Mouse (Mus musculus): ENCODE measurements around the gene Myzap. TPM values are rescaled to one million over a fixed set of nuclear protein-coding genes. Genes with fewer than 3 reads are reported as not detected.

Myzap gene
- polyA plus RNA-seq, 1 experiment from 2014 or later, result 2.4 TPM

GRCm38 (mm10) chr9:71463072-71463667, 129.0 kb downstream of the Myzap start:
- no peak overlapping the region for H3K4me3 ChIP-seq (ENCODE audit: low read depth, low read length)
- H3K4me2 ChIP-seq (ENCODE audit: low read depth, low read length), result no peak overlapping the region
- no peaks in the 10 kb centered on the region for H3K4me1 ChIP-seq (ENCODE audit: control insufficient read depth, insufficient read depth, low read length)
- no peaks in the 10 kb centered on the region for H3K9me3 ChIP-seq (ENCODE audit: control insufficient read depth, low read length)
- 77% methylated on average over 13 of the region's 13 CpGs for WGBS
- H3K36me3 ChIP-seq (ENCODE audit: control insufficient read depth, insufficient read depth, low read length), result no peaks in the 10 kb centered on the region
- H3K9ac ChIP-seq (replicated peaks; ENCODE audit: low read depth, low read length), result no peak overlapping the region
- H3K27ac ChIP-seq (ENCODE audit: low read depth, low read length), result no peak overlapping the region
- no peaks in the 10 kb centered on the region for H3K27me3 ChIP-seq (ENCODE audit: control insufficient read depth, insufficient read depth, low read length)
- no peak for ATAC-seq (ENCODE audit: low read depth)

- H3K9ac ChIP-seq (replicated peaks; ENCODE audit: low read depth, low read length), result no peak overlapping the region
- H3K27me3 ChIP-seq (ENCODE audit: control insufficient read depth, insufficient read depth, low read length), result no peaks in the 10 kb centered on the region
- no peak overlapping the region for H3K4me3 ChIP-seq (ENCODE audit: low read depth, low read length)
- 76% methylated on average over 4 of the region's 4 CpGs for WGBS
- no peak overlapping the region for H3K27ac ChIP-seq (ENCODE audit: low read depth, low read length)
- no peak overlapping the region for H3K4me2 ChIP-seq (ENCODE audit: low read depth, low read length)
- ATAC-seq (ENCODE audit: low read depth), result no peak
- no peaks in the 10 kb centered on the region for H3K9me3 ChIP-seq (ENCODE audit: control insufficient read depth, low read length)
- no peaks in the 10 kb centered on the region for H3K36me3 ChIP-seq (ENCODE audit: control insufficient read depth, insufficient read depth, low read length)
- no peaks in the 10 kb centered on the region for H3K4me1 ChIP-seq (ENCODE audit: control insufficient read depth, insufficient read depth, low read length)
These were observed 135.4 kb downstream of the Myzap start for GRCm38 (mm10) chr9:71456738-71457137.

Other genes starting within 250 kb of the Myzap start
- gene Polr2m, start 106.4 kb downstream of the Myzap start, polyA plus RNA-seq (2014; fragmentation: Nextera tagmentation; extraction: Ambion mirVana), result 254 and 284 TPM in 2 replicates
- 2.5 and 6.1 TPM in 2 replicates for gene Cgnl1, start 179.2 kb upstream of the Myzap start, polyA plus RNA-seq (2014; fragmentation: Nextera tagmentation; extraction: Ambion mirVana)

Measured in neural tube, embryonic 14.5 days (tissue).